Mouse (Mus musculus): ENCODE data around the gene 1600014C10Rik. TPM values are rescaled to one million over a fixed set of nuclear protein-coding genes. Genes with fewer than 3 reads are reported as not detected.

Gene 1600014C10Rik
- polyA plus RNA-seq (2015; fragmentation: Nextera tagmentation; extraction: Ambion mirVana), result 13.5 and 13.9 TPM in 2 replicates

- 5% methylated on average over 28 of the region's 28 CpGs for WGBS
- Histone ChIP-seq H3K4me2 (replicated peaks) (peak within 1 kb of the TSS; percentile 93), H3K4me3 (replicated peaks) (peak within 1 kb of the TSS; percentile 71), H3K27me3 (replicated peaks) (no peaks in the 10 kb centered on the region), H3K27ac (peak within 1 kb of the TSS; percentile 86), H3K4me1 (replicated peaks) (peaks cover 15% of the 10 kb centered on the region), H3K9me3 (no peaks in the 10 kb centered on the region), H3K9ac (peak within 1 kb of the TSS; percentile 77), H3K36me3 (no peaks in the 10 kb centered on the region)
- peak; percentile 78 for ATAC-seq
Measured at GRCm38 (mm10) chr7:38182962-38183687, at the start of gene 1600014C10Rik. TSS of gene 1600014C10Rik (plus strand) at chr7:38183217.

GRCm38 (mm10) chr7:38134471-38134870, 48.5 kb upstream of the 1600014C10Rik start:
- Histone ChIP-seq H3K36me3 (no peaks in the 10 kb centered on the region), H3K4me2 (replicated peaks) (no peak overlapping the region), H3K27ac (no peak overlapping the region), H3K9ac (no peak overlapping the region), H3K27me3 (replicated peaks) (no peaks in the 10 kb centered on the region), H3K9me3 (no peaks in the 10 kb centered on the region), H3K4me3 (replicated peaks) (no peak overlapping the region), H3K4me1 (replicated peaks) (0 out of 2 replicates have a peak, but pooled peaks cover 2% of the 10 kb centered on the region)
- 93% methylated on average over 5 of the region's 5 CpGs for WGBS
- ATAC-seq, result no peak

- no peak overlapping the region for H3K4me2 ChIP-seq (replicated peaks)
- no peak overlapping the region for H3K27ac ChIP-seq
- H3K36me3 ChIP-seq, result no peaks in the 10 kb centered on the region
- H3K27me3 ChIP-seq (replicated peaks), result no peaks in the 10 kb centered on the region
- 43% methylated on average over 9 of the region's 9 CpGs for WGBS
- no peaks in the 10 kb centered on the region for H3K4me1 ChIP-seq (replicated peaks)
- H3K9ac ChIP-seq, result no peak overlapping the region
- ATAC-seq, result no peak
- H3K4me3 ChIP-seq (replicated peaks), result no peak overlapping the region
- no peaks in the 10 kb centered on the region for H3K9me3 ChIP-seq
Measured at GRCm38 (mm10) chr7:38140324-38140723, 42.7 kb upstream of the 1600014C10Rik start.

- peak; percentile 83 for ATAC-seq
Measured at GRCm38 (mm10) chr7:38141747-38142545, 41.1 kb upstream of the 1600014C10Rik start.

GRCm38 (mm10) chr7:38147477-38147876, 35.5 kb upstream of the 1600014C10Rik start:
- H3K9me3 ChIP-seq, result no peaks in the 10 kb centered on the region
- H3K9ac ChIP-seq, result no peak overlapping the region
- no peak overlapping the region for H3K27ac ChIP-seq
- H3K36me3 ChIP-seq, result no peaks in the 10 kb centered on the region
- 88% methylated on average over 6 of the region's 6 CpGs for WGBS
- H3K4me3 ChIP-seq (replicated peaks), result no peak overlapping the region
- H3K4me2 ChIP-seq (replicated peaks), result no peak overlapping the region
- H3K27me3 ChIP-seq (replicated peaks), result no peaks in the 10 kb centered on the region
- ATAC-seq, result no peak
- no peaks in the 10 kb centered on the region for H3K4me1 ChIP-seq (replicated peaks)

More at GRCm38 (mm10) chr7:38141747-38142545, 41.1 kb upstream of the 1600014C10Rik start:
- Histone ChIP-seq H3K36me3 (no peaks in the 10 kb centered on the region), H3K4me2 (replicated peaks) (no peak overlapping the region), H3K9me3 (no peaks in the 10 kb centered on the region), H3K27me3 (replicated peaks) (no peaks in the 10 kb centered on the region), H3K9ac (no peak overlapping the region), H3K4me3 (replicated peaks) (no peak overlapping the region), H3K27ac (no peak overlapping the region), H3K4me1 (replicated peaks) (no peaks in the 10 kb centered on the region)
- WGBS, result 61% methylated on average over 13 of the region's 13 CpGs

GRCm38 (mm10) chr7:38151706-38152312, 31.2 kb upstream of the 1600014C10Rik start:
- no peak overlapping the region for H3K4me3 ChIP-seq (replicated peaks)
- WGBS, result 55% methylated on average over 14 of the region's 14 CpGs
- H3K9me3 ChIP-seq, result no peaks in the 10 kb centered on the region
- no peaks in the 10 kb centered on the region for H3K4me1 ChIP-seq (replicated peaks)
- no peak for ATAC-seq
- no peak overlapping the region for H3K27ac ChIP-seq
- H3K4me2 ChIP-seq (replicated peaks), result no peak overlapping the region
- no peaks in the 10 kb centered on the region for H3K27me3 ChIP-seq (replicated peaks)
- H3K9ac ChIP-seq, result no peak overlapping the region
- H3K36me3 ChIP-seq, result no peaks in the 10 kb centered on the region

- Histone ChIP-seq H3K9ac (no peak overlapping the region), H3K27ac (no peak overlapping the region), H3K4me3 (replicated peaks) (no peak overlapping the region), H3K4me1 (replicated peaks) (no peaks in the 10 kb centered on the region), H3K4me2 (replicated peaks) (no peak overlapping the region), H3K9me3 (no peaks in the 10 kb centered on the region), H3K27me3 (replicated peaks) (no peaks in the 10 kb centered on the region), H3K36me3 (no peaks in the 10 kb centered on the region)
- 85% methylated on average over 3 of the region's 3 CpGs for WGBS
- ATAC-seq, result no peak
Measured at GRCm38 (mm10) chr7:38152571-38152970, 30.4 kb upstream of the 1600014C10Rik start.

GRCm38 (mm10) chr7:38155829-38156228, 27.2 kb upstream of the 1600014C10Rik start:
- H3K27me3 ChIP-seq (replicated peaks), result no peaks in the 10 kb centered on the region
- H3K9me3 ChIP-seq, result no peaks in the 10 kb centered on the region
- no peak overlapping the region for H3K4me2 ChIP-seq (replicated peaks)
- H3K4me1 ChIP-seq (replicated peaks), result no peaks in the 10 kb centered on the region
- no peaks in the 10 kb centered on the region for H3K36me3 ChIP-seq
- ATAC-seq, result no peak
- no peak overlapping the region for H3K27ac ChIP-seq
- H3K4me3 ChIP-seq (replicated peaks), result no peak overlapping the region
- WGBS, result 85% methylated on average over 5 of the region's 5 CpGs
- no peak overlapping the region for H3K9ac ChIP-seq

- H3K4me2 ChIP-seq (replicated peaks), result no peak overlapping the region
- no peaks in the 10 kb centered on the region; the same call in 1 of the 2 replicates for H3K4me1 ChIP-seq (replicated peaks)
- H3K4me3 ChIP-seq (replicated peaks), result no peak overlapping the region
- WGBS, result 66% methylated on average over 9 of the region's 9 CpGs
- no peak overlapping the region for H3K27ac ChIP-seq
- peak; percentile 64 for ATAC-seq
- H3K36me3 ChIP-seq, result no peaks in the 10 kb centered on the region
- no peaks in the 10 kb centered on the region for H3K9me3 ChIP-seq
- H3K27me3 ChIP-seq (replicated peaks), result no peaks in the 10 kb centered on the region
- no peak overlapping the region for H3K9ac ChIP-seq
Measured at GRCm38 (mm10) chr7:38158764-38159458, 24.1 kb upstream of the 1600014C10Rik start.

- H3K9ac ChIP-seq, result no peak overlapping the region
- no peak for ATAC-seq
- no peak overlapping the region for H3K4me2 ChIP-seq (replicated peaks)
- no peaks in the 10 kb centered on the region for H3K27me3 ChIP-seq (replicated peaks)
- H3K4me3 ChIP-seq (replicated peaks), result no peak overlapping the region
- H3K36me3 ChIP-seq, result no peaks in the 10 kb centered on the region
- H3K4me1 ChIP-seq (replicated peaks), result no peaks in the 10 kb centered on the region; the same call in 1 of the 2 replicates
- H3K9me3 ChIP-seq, result no peaks in the 10 kb centered on the region
- no peak overlapping the region for H3K27ac ChIP-seq
- WGBS, result 94% methylated on average over 2 of the region's 2 CpGs
Measured at GRCm38 (mm10) chr7:38161438-38161837, 21.6 kb upstream of the 1600014C10Rik start.

- H3K4me1 ChIP-seq (replicated peaks), result peaks cover 5% of the 10 kb centered on the region; the same call in 1 of the 2 replicates
- no peaks in the 10 kb centered on the region for H3K27me3 ChIP-seq (replicated peaks)
- 38% methylated on average over 9 of the region's 9 CpGs for WGBS
- no peak overlapping the region for H3K4me3 ChIP-seq (replicated peaks)
- no peak overlapping the region for H3K27ac ChIP-seq
- ATAC-seq, result no peak
- H3K36me3 ChIP-seq, result no peaks in the 10 kb centered on the region
- no peaks in the 10 kb centered on the region for H3K9me3 ChIP-seq
- H3K9ac ChIP-seq, result no peak overlapping the region
- no peak overlapping the region for H3K4me2 ChIP-seq (replicated peaks)
Measured at GRCm38 (mm10) chr7:38163433-38164050, 19.5 kb upstream of the 1600014C10Rik start.

Data from intestine, embryonic 15.5 days (tissue).